Mouse (Mus musculus) forebrain, embryonic 12.5 days (tissue): ENCODE data around the gene Gm21190. TPM values are rescaled to one million over a fixed set of nuclear protein-coding genes. Genes with fewer than 3 reads are reported as not detected.
"Not testable (repeated sequence)": the region's sequence is repeated elsewhere in the genome, so short reads cannot be mapped to it uniquely, and the experiment has no call there.

Source experiments
- ATAC-seq: fragments of 200-750 bp; cut with Nextera tagmentation; 2 replicates; pipeline ENCODE4 v1.8.0; 2017; ENCODE audit warnings: moderate TSS enrichment; ENCODE audit not compliant: low FRiP score
- H3K27ac ChIP-seq: fragments of 300-500 bp; sonication (generic); 2 replicates; pipeline ENCODE4 v1.5.1; 2016; ENCODE audit warnings: mild to moderate bottlenecking
- H3K27me3 ChIP-seq: fragments of 300-500 bp; sonication (generic); 2 replicates; pipeline ENCODE4 v1.6.1; 2016; ENCODE audit warnings: mild to moderate bottlenecking
- H3K36me3 ChIP-seq: fragments of 300-500 bp; sonication (generic); replicated peaks from 2 replicates; pipeline ENCODE4 v1.6.1; 2016; ENCODE audit warnings: mild to moderate bottlenecking
- H3K4me1 ChIP-seq: fragments of 300-500 bp; sonication (generic); 2 replicates; pipeline ENCODE4 v1.6.1; 2016
- H3K4me2 ChIP-seq: fragments of 300-500 bp; sonication (generic); 2 replicates; pipeline ENCODE4 v1.6.1; 2016; ENCODE audit warnings: mild to moderate bottlenecking, moderate library complexity
- H3K4me3 ChIP-seq: fragments of 300-500 bp; sonication (generic); replicated peaks from 2 replicates; pipeline ENCODE4 v1.5.1; 2016; ENCODE audit warnings: mild to moderate bottlenecking
- H3K9ac ChIP-seq: fragments of 300-500 bp; sonication (generic); 2 replicates; pipeline ENCODE4 v1.6.1; 2016; ENCODE audit warnings: mild to moderate bottlenecking
- H3K9me3 ChIP-seq: fragments of 300-500 bp; sonication (generic); 2 replicates; pipeline ENCODE4 v1.6.1; 2016
- WGBS: fragments of 180-500 bp; shearing (Covaris S2); methylation state at CpG from one replicate; pipeline ENCODE4 v1.1.7; 2016; 5-methylcytosine and 5-hydroxymethylcytosine counted together
- polyA plus RNA-seq: library from polyadenylated mRNA; unstranded; fragments of >200 nt; fragmentation: Nextera tagmentation; extraction: Ambion mirVana; gene quantifications from 2 replicates; pipeline ENCODE4 v1.2.1, GENCODE M21; 2016

Gm21190 gene
- polyA plus RNA-seq, 1 experiment from 2014 or later, result not detected

DNA sequence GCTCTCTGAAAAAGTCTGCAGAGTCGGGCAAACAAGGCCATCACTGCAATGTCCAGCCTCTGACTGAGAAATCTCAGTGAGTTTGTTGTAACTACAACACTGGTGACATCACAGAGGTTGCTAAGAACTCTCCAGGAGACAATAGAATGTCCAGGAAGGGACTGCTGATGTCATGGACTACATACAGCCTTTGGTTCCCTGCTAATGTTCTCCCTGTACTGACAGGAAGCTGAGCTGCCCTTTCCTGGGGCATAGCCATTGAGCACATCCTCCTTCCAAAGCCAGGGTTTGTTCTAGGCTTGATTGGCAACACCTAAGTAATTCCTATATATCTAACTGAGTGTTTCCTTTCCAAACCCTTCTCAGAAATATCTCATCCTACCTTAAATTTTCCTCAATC is 52.6 kb downstream of the Gm21190 start, which contains the start of gene Gm21149:
Gene Gm21149 (minus strand): TSS at position 101 of the 400 bp plus-strand sequence.
- H3K9ac ChIP-seq, ATAC-seq, H3K4me2 ChIP-seq, H3K36me3 ChIP-seq, H3K27ac ChIP-seq, H3K27me3 ChIP-seq, H3K4me1 ChIP-seq, H3K4me3 ChIP-seq: not testable (repeated sequence)
- peaks cover 25% of the 10 kb centered on the region for H3K9me3 ChIP-seq
- WGBS, result 76% methylated on average over 1 of the region's 1 CpGs

Other genes with a start within 250 kb of the Gm21190 start
- gene Gm21149, start 52.7 kb downstream of the Gm21190 start, polyA plus RNA-seq, result not detected in 2 replicates
- not detected in 2 replicates for gene Gm21083, start 48.1 kb upstream of the Gm21190 start, polyA plus RNA-seq
- gene Speer4d, start 89.8 kb upstream of the Gm21190 start, polyA plus RNA-seq, result not detected in 2 replicates
- not detected in 2 replicates for gene 4930572O03Rik, start 127.8 kb upstream of the Gm21190 start, polyA plus RNA-seq
- not detected in 2 replicates for gene Speer4c, start 185.0 kb upstream of the Gm21190 start, polyA plus RNA-seq